In the genomic region with DNA sequence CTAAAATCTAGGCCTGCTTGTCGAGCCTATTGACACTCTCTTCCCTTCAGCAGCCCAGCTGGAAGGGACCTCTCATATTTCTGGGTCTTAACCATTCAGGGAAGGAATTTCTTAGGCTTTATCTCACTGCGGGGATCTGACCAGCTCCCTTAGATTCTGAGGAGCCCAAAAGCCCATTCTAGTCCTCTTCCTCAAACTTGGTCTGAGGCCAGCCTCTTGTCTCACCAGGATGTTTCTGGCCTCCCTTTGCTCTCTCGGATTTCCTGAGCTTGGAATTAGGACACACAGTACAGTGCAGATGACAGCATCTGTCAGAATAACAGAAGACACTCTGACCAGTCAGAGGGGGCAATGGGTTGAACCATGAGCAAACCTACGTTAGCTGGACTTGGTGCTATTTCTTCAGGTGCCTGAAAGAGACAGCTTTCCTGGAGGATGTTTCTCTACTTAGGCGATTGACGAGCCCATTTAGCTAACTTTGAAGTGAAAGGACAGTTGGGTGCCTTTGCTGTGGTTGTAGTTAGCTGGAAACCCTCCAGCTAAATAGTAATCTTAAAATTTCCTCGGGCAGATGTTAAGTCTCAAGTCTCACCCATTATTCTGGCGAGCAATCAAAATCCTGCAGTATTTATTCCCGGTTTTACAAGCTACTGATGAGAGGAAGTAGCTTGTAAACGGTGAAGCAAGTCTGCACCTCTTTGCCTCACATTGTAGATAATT, we compare ENCODE assay signal across 9 mouse cellular contexts. TPM values are rescaled to one million over a fixed set of nuclear protein-coding genes. Genes with fewer than 3 reads are reported as not detected.
A peak's percentile ranks its signal among the peaks of the same experiment; 100 is the strongest.
DNase-seq lines count a peak whose midpoint lies in the region; ATAC-seq and TF ChIP-seq lines count a peak whose summit lies in the region.
"Had no signal": no experiment of that assay in that cellular context is flagged by ENCODE, and none has a peak within 500 bp of the region (broad histone marks: within the 10 kb centered on the region; RNA-seq: fewer than 3 reads in every experiment).

No protein-coding gene starts in this region.

- H3K4me3 ChIP-seq in erythroblast, embryonic 14.5 days (replicated peaks): peak overlapping the region; percentile 78
- H3K4me3 ChIP-seq in bone marrow macrophage, adult 2 months (ENCODE audit: insufficient read depth, low read length): peak overlapping the region; percentile 95
- peak overlapping the region; percentile 98 for H3K4me3 ChIP-seq in lung, embryonic 16.5 days (ENCODE audit: low read length)

- no peaks in the 10 kb centered on the region for H3K9me3 ChIP-seq in erythroblast, embryonic 14.5 days (ENCODE audit: control insufficient read depth, low read length)
- H3K9me3 ChIP-seq in lung, embryonic 16.5 days (ENCODE audit: control insufficient read depth, low read length): no peaks in the 10 kb centered on the region

- DNase-seq in heart, adult 18-20 months: peak; percentile 57 to 61
- peak; percentile 51 for DNase-seq in kidney, adult 18-20 months
- no peak for DNase-seq in right cerebral cortex, postnatal 14 days
- DNase-seq in layer of hippocampus, adult 9-10 months (ENCODE audit: low spot score): no peak

- H3K9ac ChIP-seq in lung, embryonic 16.5 days (ENCODE audit: low read length): peak overlapping the region; percentile 91

- peak overlapping the region; percentile 69 for H3K4me2 ChIP-seq in lung, embryonic 16.5 days (ENCODE audit: low read depth, low read length)

- peaks cover 9% of the 10 kb centered on the region for H3K27me3 ChIP-seq in erythroblast, embryonic 14.5 days (ENCODE audit: control insufficient read depth)
- H3K27me3 ChIP-seq in lung, embryonic 16.5 days (ENCODE audit: control insufficient read depth, insufficient read depth, low read depth, low read length): no peaks in the 10 kb centered on the region
- H3K27me3 ChIP-seq: Patski had no signal

- H3K27ac ChIP-seq in bone marrow macrophage, adult 2 months (ENCODE audit: insufficient read depth, low read depth, low read length): no peak overlapping the region
- peak overlapping the region; percentile 95 for H3K27ac ChIP-seq in lung, embryonic 16.5 days (ENCODE audit: low read length)

- TF ChIP-seq CTCF in bone marrow macrophage, adult 2 months (IDR thresholded peaks at IDR 0.05; ENCODE audit: low read depth, low read length): no peak

- no peak for TF ChIP-seq POLR2A in bone marrow macrophage, adult 2 months (IDR thresholded peaks at IDR 0.05; ENCODE audit: borderline replicate concordance, low read depth, low read length)

- 23% methylated on average over 10 of the region's 10 CpGs for WGBS in lung, embryonic 16.5 days

- ATAC-seq in erythroblast, adult 5-6 weeks (replicated peaks; ENCODE audit: low FRiP score, poor library complexity, severe bottlenecking): no peak
- peak; percentile 46 for ATAC-seq in lung, embryonic 16.5 days (ENCODE audit: low read depth)

- H3K4me1 ChIP-seq in erythroblast, embryonic 14.5 days (ENCODE audit: control insufficient read depth): peaks cover 34% of the 10 kb centered on the region
- H3K4me1 ChIP-seq in bone marrow macrophage, adult 2 months (ENCODE audit: control insufficient read depth, insufficient read depth, low read length): peaks cover 6% of the 10 kb centered on the region
- H3K4me1 ChIP-seq in lung, embryonic 16.5 days (replicated peaks; ENCODE audit: control insufficient read depth, insufficient read depth, low read length): peaks cover 17% of the 10 kb centered on the region

- H3K36me3 ChIP-seq in erythroblast, embryonic 14.5 days (ENCODE audit: control insufficient read depth): peaks cover 13% of the 10 kb centered on the region
- no peaks in the 10 kb centered on the region for H3K36me3 ChIP-seq in lung, embryonic 16.5 days (ENCODE audit: control insufficient read depth, insufficient read depth, low read length)

RNA-seq across cellular contexts. Expression of a gene that starts 1.0 kb away (rescaled TPM):
- 0.08 and 0.17 TPM in 2 replicates for polyA plus RNA-seq in erythroblast, embryonic 14.5 days (2012)
- total RNA-seq in erythroblast, adult 5-6 weeks (2015; ENCODE audit: low replicate concordance): 3.8 and 15.0 TPM in 2 replicates
- total RNA-seq in erythroblast, adult 5-6 weeks (2017; ENCODE audit: low replicate concordance): 13.1 and 19.5 TPM in 2 replicates
- 54.9 and 61.0 TPM in 2 replicates for polyA plus RNA-seq in bone marrow macrophage, adult 2 months (2012; ENCODE audit: insufficient read depth, insufficient read length, missing spikeins)
- total RNA-seq in heart, adult 18-20 months (2021): 100 to 1,000 TPM; 223 to 272 TPM
- 198 and 207 TPM in 2 replicates for polyA plus RNA-seq in lung, embryonic 16.5 days (2015; fragmentation: Nextera tagmentation; extraction: Ambion mirVana)

RNA-seq across cellular contexts. Expression of a gene that starts 1.1 kb away (rescaled TPM):
- polyA plus RNA-seq in erythroblast, embryonic 14.5 days (2012): 1.7 and 2.3 TPM in 2 replicates
- 29.3 and 48.6 TPM in 2 replicates for total RNA-seq in erythroblast, adult 5-6 weeks (2015; ENCODE audit: low replicate concordance)
- total RNA-seq in erythroblast, adult 5-6 weeks (2017; ENCODE audit: low replicate concordance): 24.5 and 33.7 TPM in 2 replicates
- 17.3 and 20.7 TPM in 2 replicates for polyA plus RNA-seq in bone marrow macrophage, adult 2 months (2012; ENCODE audit: insufficient read depth, insufficient read length, missing spikeins)
- total RNA-seq in heart, adult 18-20 months (2021): 10 to 100 TPM; 29.2 to 37.8 TPM
- 13.5 and 16.9 TPM in 2 replicates for polyA plus RNA-seq in lung, embryonic 16.5 days (2015; fragmentation: Nextera tagmentation; extraction: Ambion mirVana)

RNA-seq across cellular contexts. Expression of a gene that starts 40.4 kb away (rescaled TPM):
- 1.7 and 2.4 TPM in 2 replicates for polyA plus RNA-seq in erythroblast, embryonic 14.5 days (2012)
- total RNA-seq in erythroblast, adult 5-6 weeks (2015; ENCODE audit: low replicate concordance): 0.96 and 6.9 TPM in 2 replicates
- 0.51 and 4.2 TPM in 2 replicates for total RNA-seq in erythroblast, adult 5-6 weeks (2017; ENCODE audit: low replicate concordance)
- polyA plus RNA-seq in bone marrow macrophage, adult 2 months (2012; ENCODE audit: insufficient read depth, insufficient read length, missing spikeins): 19.7 and 22.4 TPM in 2 replicates
- 10 to 100 TPM; 46.5 to 52.9 TPM for total RNA-seq in heart, adult 18-20 months (2021)
- 57.8 and 61.4 TPM in 2 replicates for polyA plus RNA-seq in lung, embryonic 16.5 days (2015; fragmentation: Nextera tagmentation; extraction: Ambion mirVana)

RNA-seq across cellular contexts. Expression of a gene that starts 48.8 kb away (rescaled TPM):
- polyA plus RNA-seq in erythroblast, embryonic 14.5 days (2012): 1.5 and 1.8 TPM in 2 replicates
- 1.9 TPM in 2 replicates for total RNA-seq in erythroblast, adult 5-6 weeks (2015; ENCODE audit: low replicate concordance)
- total RNA-seq in erythroblast, adult 5-6 weeks (2017; ENCODE audit: low replicate concordance): 2.5 and 2.6 TPM in 2 replicates
- polyA plus RNA-seq in bone marrow macrophage, adult 2 months (2012; ENCODE audit: insufficient read depth, insufficient read length, missing spikeins): 8.2 and 9.4 TPM in 2 replicates
- 10 to 100 TPM; 15.0 to 17.5 TPM for total RNA-seq in heart, adult 18-20 months (2021)
- 19.6 and 21.3 TPM in 2 replicates for polyA plus RNA-seq in lung, embryonic 16.5 days (2015; fragmentation: Nextera tagmentation; extraction: Ambion mirVana)

Comparison
In these comparisons a context has a peak if more than half of its experiments do, and no peak if none do; other contexts are left out.
1. DNase-seq: peak in heart, adult 18-20 months (2 of 2) and kidney, adult 18-20 months (single experiment); none in right cerebral cortex, postnatal 14 days (single experiment) and layer of hippocampus, adult 9-10 months (single experiment).
2. RNA of a gene that starts 1.0 kb away (polyA plus RNA-seq): 198 to 207 TPM in lung, embryonic 16.5 days and 54.9 to 61.0 TPM in bone marrow macrophage, adult 2 months; 0.08 to 0.17 TPM in erythroblast, embryonic 14.5 days; every median in the first group is over 10 times any median in the second.
3. Peak in every context shown above with its lines, with median percentiles within 50 percentile points of each other: H3K4me3 ChIP-seq.